Mouse (Mus musculus) heart, embryonic 16.5 days (tissue): ENCODE data around the gene Tmem108. TPM values are rescaled to one million over a fixed set of nuclear protein-coding genes. Genes with fewer than 3 reads are reported as not detected.

ENCODE experiments used
- ATAC-seq: fragments of 200-750 bp; cut with Nextera tagmentation; replicated peaks from 2 replicates; pipeline ENCODE4 v1.8.0; 2017; ENCODE audit warnings: moderate number of reproducible peaks; ENCODE audit not compliant: insufficient read depth, low FRiP score; ENCODE audit errors: extremely low read depth
- H3K27ac ChIP-seq: fragments of 300-500 bp; sonication (generic); 2 replicates; pipeline ENCODE4 v1.5.1; 2014; ENCODE audit warnings: mild to moderate bottlenecking, low read length, control low read depth, moderate library complexity
- H3K27me3 ChIP-seq: fragments of 300-500 bp; sonication (generic); 2 replicates; pipeline ENCODE4 v1.6.1; 2014; ENCODE audit warnings: low read length, mixed read lengths; ENCODE audit not compliant: control insufficient read depth, insufficient read depth
- H3K36me3 ChIP-seq: fragments of 300-500 bp; sonication (generic); 2 replicates; pipeline ENCODE4 v1.6.1; 2014; ENCODE audit not compliant: control insufficient read depth, insufficient read depth
- H3K4me1 ChIP-seq: fragments of 300-500 bp; sonication (generic); 2 replicates; pipeline ENCODE4 v1.6.1; 2014; ENCODE audit warnings: low read length, mixed read lengths; ENCODE audit not compliant: control insufficient read depth, insufficient read depth
- H3K4me2 ChIP-seq: fragments of 300-500 bp; sonication (generic); 2 replicates; pipeline ENCODE4 v1.6.1; 2014; ENCODE audit warnings: low read depth, mild to moderate bottlenecking, control low read depth, low read length
- H3K4me3 ChIP-seq: fragments of 300-500 bp; sonication (generic); 2 replicates; pipeline ENCODE4 v1.5.1; 2014; ENCODE audit warnings: mild to moderate bottlenecking, control low read depth, low read length
- H3K9ac ChIP-seq: fragments of 300-500 bp; sonication (generic); 2 replicates; pipeline ENCODE4 v1.6.1; 2014; ENCODE audit warnings: low read length, control low read depth
- H3K9me3 ChIP-seq: fragments of 300-500 bp; sonication (generic); replicated peaks from 2 replicates; pipeline ENCODE4 v1.6.1; 2016; ENCODE audit warnings: low read length; ENCODE audit not compliant: control insufficient read depth
- WGBS: fragments of 180-500 bp; shearing (Covaris S2); extraction: QIAGEN DNeasy Blood & Tissue Kit; methylation state at CpG from one replicate; pipeline ENCODE4 v1.1.7; 2014; 5-methylcytosine and 5-hydroxymethylcytosine counted together
- polyA plus RNA-seq: library from polyadenylated mRNA; unstranded; fragments of >200 nt; fragmentation: Nextera tagmentation; extraction: Ambion mirVana; gene quantifications from 2 replicates; pipeline ENCODE4 v1.2.1, GENCODE M21; 2015

The Tmem108 gene
- polyA plus RNA-seq, 1 experiment from 2014 or later, result 44.8 TPM

- H3K27me3 ChIP-seq, result no peaks in the 10 kb centered on the region
- H3K36me3 ChIP-seq, result no peaks in the 10 kb centered on the region
- no peaks in the 10 kb centered on the region for H3K9me3 ChIP-seq
- no peak overlapping the region for H3K9ac ChIP-seq
- H3K4me2 ChIP-seq, result no peak overlapping the region
- 66% methylated on average over 6 of the region's 6 CpGs for WGBS
- H3K27ac ChIP-seq, result no peak overlapping the region
- H3K4me1 ChIP-seq, result no peaks in the 10 kb centered on the region
- no peak overlapping the region for H3K4me3 ChIP-seq
- ATAC-seq, result no peak
Measured at GRCm38 (mm10) chr9:103668830-103669229, 92.8 kb downstream of the Tmem108 start.

GRCm38 (mm10) chr9:103665817-103666216 lies 95.8 kb downstream of the Tmem108 start:
- whole genome bisulfite sequencing, result 62% methylated on average over 6 of the region's 6 CpGs
- H3K9me3 ChIP-seq, result 0 out of 2 replicates have a peak, but pooled peaks cover 3% of the 10 kb centered on the region
- H3K9ac ChIP-seq, result no peak overlapping the region
- H3K27ac ChIP-seq, result no peak overlapping the region
- no peak for ATAC-seq
- H3K4me3 ChIP-seq, result no peak overlapping the region
- H3K36me3 ChIP-seq, result no peaks in the 10 kb centered on the region
- H3K27me3 ChIP-seq, result no peaks in the 10 kb centered on the region
- H3K4me2 ChIP-seq, result no peak overlapping the region
- no peaks in the 10 kb centered on the region for H3K4me1 ChIP-seq

DNA sequence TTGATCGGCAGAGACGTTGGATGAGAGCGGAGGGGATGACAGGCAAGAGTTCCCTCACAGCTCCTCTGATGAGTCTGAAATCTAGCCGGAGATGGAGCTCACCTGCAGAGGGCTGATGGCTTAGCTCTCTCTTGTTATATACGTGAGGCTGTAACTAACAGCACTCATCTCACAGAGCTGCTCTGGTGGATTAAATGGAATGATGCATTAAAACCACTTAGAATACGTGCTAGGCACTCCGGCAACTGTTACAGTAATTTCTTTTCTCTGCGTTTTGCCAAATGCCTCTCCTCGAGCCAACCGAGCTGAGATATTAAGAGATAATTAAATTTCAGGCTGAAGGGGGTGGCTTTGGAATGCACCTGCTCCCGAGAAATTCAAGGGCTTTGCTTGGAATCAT lies 97.5 kb downstream of the Tmem108 start:
- H3K9me3 ChIP-seq, result 0 out of 2 replicates have a peak, but pooled peaks cover 3% of the 10 kb centered on the region
- WGBS, result 81% methylated on average over 11 of the region's 11 CpGs
- no peaks in the 10 kb centered on the region for H3K4me1 ChIP-seq
- H3K36me3 ChIP-seq, result no peaks in the 10 kb centered on the region
- no peak overlapping the region for H3K27ac ChIP-seq
- H3K27me3 ChIP-seq, result no peaks in the 10 kb centered on the region
- no peak overlapping the region for H3K9ac ChIP-seq
- no peak for ATAC-seq
- no peak overlapping the region for H3K4me3 ChIP-seq
- no peak overlapping the region for H3K4me2 ChIP-seq

DNA sequence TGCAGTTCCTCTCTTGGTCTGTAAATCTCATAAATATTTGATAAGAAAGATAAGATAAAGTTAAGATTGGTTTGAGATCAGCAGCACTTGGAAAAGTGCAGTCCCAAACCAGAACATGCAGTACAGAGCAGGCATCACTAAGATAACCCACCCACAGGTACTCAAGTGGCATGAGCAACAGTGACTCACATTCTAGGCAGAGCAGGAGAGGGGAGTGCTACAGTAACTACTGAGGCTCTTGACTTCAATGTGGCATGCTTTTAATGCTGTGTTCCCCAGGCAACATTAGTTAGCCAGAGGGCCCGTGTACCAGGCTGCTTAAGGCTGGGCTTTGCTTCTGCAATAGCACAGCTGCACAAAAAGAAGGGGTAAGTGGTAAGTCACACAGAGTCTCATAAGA lies 99.8 kb downstream of the Tmem108 start:
- Histone ChIP-seq H3K27me3 (no peaks in the 10 kb centered on the region), H3K27ac (no peak overlapping the region), H3K4me1 (peaks cover 13% of the 10 kb centered on the region), H3K9me3 (0 out of 2 replicates have a peak, but pooled peaks cover 3% of the 10 kb centered on the region), H3K9ac (no peak overlapping the region), H3K4me2 (no peak overlapping the region), H3K4me3 (no peak overlapping the region), H3K36me3 (no peaks in the 10 kb centered on the region)
- WGBS, result 76% methylated on average over 1 of the region's 1 CpGs
- ATAC-seq, result no peak

DNA sequence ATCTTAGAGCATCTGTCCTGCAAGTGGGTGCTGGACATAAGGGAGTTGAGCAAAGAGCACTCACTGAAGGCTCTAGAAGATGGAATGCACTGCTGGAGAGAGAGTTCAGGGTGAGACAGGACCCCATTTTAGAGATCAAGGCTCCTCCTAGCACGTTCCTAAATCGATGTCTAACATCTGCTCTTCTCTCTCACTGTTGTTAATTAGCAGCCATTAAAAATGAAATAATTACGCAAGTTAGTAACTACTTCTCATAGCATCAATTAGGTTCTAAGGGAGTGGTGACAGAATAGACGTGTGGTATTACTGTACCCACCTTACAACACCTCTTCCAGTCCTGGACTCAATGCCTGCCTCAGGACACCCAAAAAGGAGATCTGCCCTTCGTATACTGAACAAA lies 103.7 kb downstream of the Tmem108 start:
- WGBS, result 78% methylated on average over 5 of the region's 5 CpGs
- Histone ChIP-seq H3K9me3 (0 out of 2 replicates have a peak, but pooled peaks cover 3% of the 10 kb centered on the region), H3K4me2 (no peak overlapping the region), H3K27me3 (no peaks in the 10 kb centered on the region), H3K27ac (no peak overlapping the region), H3K36me3 (no peaks in the 10 kb centered on the region), H3K4me1 (peaks cover 30% of the 10 kb centered on the region), H3K9ac (no peak overlapping the region), H3K4me3 (no peak overlapping the region)
- no peak for ATAC-seq

- Histone ChIP-seq H3K4me1 (peaks cover 30% of the 10 kb centered on the region), H3K27ac (0 out of 2 replicates have a peak overlapping the region, but pooled peaks have one; percentile 4), H3K4me2 (no peak overlapping the region), H3K36me3 (no peaks in the 10 kb centered on the region), H3K9ac (no peak overlapping the region), H3K4me3 (no peak overlapping the region), H3K27me3 (no peaks in the 10 kb centered on the region), H3K9me3 (0 out of 2 replicates have a peak, but pooled peaks cover 2% of the 10 kb centered on the region)
- ATAC-seq, result 0 out of 2 replicates have a peak, but pooled peaks have one; percentile 7
- WGBS, result 38% methylated on average over 13 of the region's 13 CpGs
Measured at GRCm38 (mm10) chr9:103657183-103657975, 104.3 kb downstream of the Tmem108 start.

GRCm38 (mm10) chr9:103653995-103654587 lies 107.5 kb downstream of the Tmem108 start:
- Histone ChIP-seq H3K27me3 (no peaks in the 10 kb centered on the region), H3K4me1 (peaks cover 30% of the 10 kb centered on the region), H3K4me3 (no peak overlapping the region), H3K36me3 (no peaks in the 10 kb centered on the region), H3K9me3 (no peaks in the 10 kb centered on the region), H3K4me2 (no peak overlapping the region), H3K27ac (no peak overlapping the region), H3K9ac (no peak overlapping the region)
- WGBS, result 35% methylated on average over 10 of the region's 10 CpGs
- ATAC-seq, result no peak

DNA sequence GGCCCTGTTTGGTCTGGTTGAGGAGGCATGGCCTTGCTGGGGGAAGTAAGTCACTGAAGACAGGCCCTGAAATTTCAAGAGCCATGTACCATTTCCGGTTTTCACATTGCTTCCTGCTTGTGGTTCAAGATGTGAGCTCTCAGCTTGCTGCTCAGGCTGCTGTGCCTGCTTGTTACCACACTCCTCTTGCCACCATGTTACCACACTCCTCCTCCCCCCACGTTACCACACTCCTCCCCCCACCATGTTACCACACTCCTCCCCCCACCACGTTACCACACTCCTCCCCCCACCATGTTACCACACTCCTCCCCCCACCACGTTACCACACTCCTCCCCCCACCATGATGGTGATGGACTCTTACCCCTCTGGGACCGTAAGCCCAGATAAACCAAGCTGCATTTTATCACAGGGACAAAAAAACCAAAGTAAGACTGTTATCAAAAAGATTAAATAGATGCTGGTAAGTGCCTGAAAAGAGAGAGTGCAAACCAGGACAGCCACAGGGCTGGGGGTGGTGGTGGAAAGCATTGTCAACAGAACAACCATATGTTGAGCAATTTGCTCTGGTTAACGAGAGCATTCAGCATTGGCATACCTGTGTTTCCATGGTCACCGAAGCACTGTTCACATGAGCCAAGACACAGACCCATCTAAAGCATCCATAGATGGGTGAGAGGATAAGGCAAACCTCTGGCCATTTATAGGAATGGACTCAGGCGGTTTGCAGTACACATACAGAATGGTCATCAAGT lies 109.3 kb downstream of the Tmem108 start:
- Histone ChIP-seq H3K27me3 (no peaks in the 10 kb centered on the region), H3K36me3 (no peaks in the 10 kb centered on the region), H3K9me3 (no peaks in the 10 kb centered on the region), H3K27ac (no peak overlapping the region), H3K4me1 (peaks cover 21% of the 10 kb centered on the region), H3K9ac (no peak overlapping the region), H3K4me3 (no peak overlapping the region), H3K4me2 (no peak overlapping the region)
- ATAC-seq, result no peak
- 65% methylated on average over 8 of the region's 8 CpGs for WGBS
